Mouse (Mus musculus) cerebellum, postnatal 4 days (tissue): Measurements from ENCODE around the gene Dgkg.

ENCODE experiments used
- DNase-seq, 2 experiments: peaks; one replicate each; pipeline ENCODE4 v3.0.0; 2022; ENCODE audit warnings: low spot score in 2 of 2, mixed read lengths in 1 of 2

Gene Dgkg

GRCm38 (mm10) chr16:22499447-22499846 lies 157.6 kb downstream of the Dgkg start:
- no peak for DNase-seq

DNA sequence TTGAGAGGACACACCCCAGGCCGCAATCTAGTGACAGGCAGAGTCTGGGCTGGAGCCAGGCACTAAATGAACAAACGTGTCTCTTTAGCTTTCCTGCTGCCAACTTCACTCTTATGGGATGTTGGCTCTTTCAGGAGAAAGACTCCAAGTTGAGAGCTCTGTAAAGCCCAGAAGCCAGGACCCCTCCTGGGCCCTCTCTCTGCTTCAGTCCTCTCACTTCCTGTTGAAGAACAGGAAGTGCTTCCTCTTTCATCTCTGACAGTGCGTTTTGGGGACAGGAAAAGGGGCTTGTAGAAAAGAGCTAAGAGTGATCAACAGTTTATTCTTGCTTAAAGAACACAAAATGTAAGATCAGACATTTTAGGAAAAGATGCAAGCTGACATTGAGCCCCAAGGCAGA lies 159.0 kb downstream of the Dgkg start:
- no peak for DNase-seq

DNA sequence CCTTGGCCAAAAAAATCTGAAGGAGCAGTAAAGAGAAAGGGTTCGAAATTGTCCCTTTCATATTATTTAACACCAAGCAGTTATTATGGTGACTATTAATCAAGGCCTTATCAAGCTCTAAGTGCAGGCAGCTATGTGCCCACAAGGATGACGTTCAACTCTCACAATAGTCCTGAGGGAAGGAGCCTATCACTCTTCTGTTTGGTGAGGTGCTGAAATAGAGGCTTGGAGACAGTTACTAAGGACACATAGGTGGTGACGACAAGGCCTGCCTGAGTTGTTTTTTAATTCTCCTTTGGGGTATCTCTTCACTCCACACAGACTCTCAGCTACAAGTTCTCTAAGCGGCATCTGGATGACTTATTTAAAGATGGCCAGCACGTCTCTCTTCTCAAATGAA lies 161.8 kb downstream of the Dgkg start:
- no peak for DNase-seq

DNA sequence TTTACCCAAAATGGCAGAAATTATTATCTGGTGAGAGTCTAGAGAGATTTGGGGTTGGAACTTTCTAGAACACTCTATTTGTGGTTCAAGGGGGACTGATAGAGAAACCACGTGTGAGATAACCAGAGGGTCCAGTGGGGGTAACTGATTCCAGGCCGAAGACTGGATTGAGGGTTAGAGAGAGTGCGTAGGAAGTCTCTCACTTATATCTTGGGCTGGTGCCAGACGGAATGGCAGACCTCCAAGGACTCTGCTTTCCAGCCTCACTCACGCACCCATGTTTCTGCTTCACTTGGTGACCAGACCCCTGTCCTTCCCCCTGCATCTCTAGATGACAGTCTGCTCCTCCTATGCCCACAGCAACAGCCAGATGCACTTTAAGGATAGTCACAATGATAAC lies 162.2 kb downstream of the Dgkg start:
- peak in 1 of 2 experiments; percentile 35 for DNase-seq

- no peak for DNase-seq
These were observed 163.6 kb downstream of the Dgkg start for GRCm38 (mm10) chr16:22493396-22493795.

GRCm38 (mm10) chr16:22491446-22492166 lies 165.4 kb downstream of the Dgkg start:
- peak in 1 of 2 experiments; percentile 51 for DNase-seq

DNA sequence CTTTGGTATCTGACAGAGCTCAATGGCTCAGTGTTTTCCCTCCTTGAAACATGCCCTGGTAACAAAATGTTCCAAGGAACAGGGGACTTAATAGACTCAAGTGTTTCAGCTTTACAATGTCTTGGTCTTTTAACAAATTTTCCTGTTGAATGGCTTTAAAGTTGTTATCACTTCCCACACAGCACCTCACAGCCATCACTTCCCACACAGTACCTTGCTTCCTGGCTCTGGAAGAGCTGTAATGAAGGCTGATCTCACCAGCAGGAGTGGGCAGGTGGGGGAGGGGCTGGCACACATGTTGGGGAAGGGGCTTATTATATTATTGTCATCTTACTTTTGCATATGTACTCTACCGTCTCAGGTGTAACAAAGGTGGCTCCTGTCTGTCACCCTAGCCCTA lies 173.1 kb downstream of the Dgkg start:
- DNase-seq, result no peak

- DNase-seq, result no peak
These were observed 177.7 kb downstream of the Dgkg start for GRCm38 (mm10) chr16:22479322-22479721.

DNA sequence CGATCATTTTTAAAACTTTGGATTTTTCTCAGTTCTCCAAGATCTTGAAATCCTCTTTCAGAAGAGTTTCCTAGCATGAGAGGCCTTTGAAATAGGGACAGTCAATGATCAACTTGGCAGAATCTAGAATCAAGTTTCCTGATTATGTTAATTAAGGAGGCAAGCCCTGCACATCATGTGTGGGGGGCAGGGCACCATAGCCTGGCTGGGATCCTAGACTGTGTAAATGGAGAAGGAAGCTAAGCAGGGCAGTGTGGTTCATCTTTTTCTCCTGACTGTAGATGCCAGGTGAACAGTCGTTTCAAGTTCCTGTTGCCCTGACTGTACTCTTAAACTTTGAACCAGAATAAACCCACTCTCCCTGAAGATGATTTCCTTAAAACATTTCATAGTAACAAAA lies 185.3 kb downstream of the Dgkg start:
- no peak for DNase-seq

- no peak for DNase-seq
These were observed 187.6 kb downstream of the Dgkg start for GRCm38 (mm10) chr16:22469385-22469784.

DNA sequence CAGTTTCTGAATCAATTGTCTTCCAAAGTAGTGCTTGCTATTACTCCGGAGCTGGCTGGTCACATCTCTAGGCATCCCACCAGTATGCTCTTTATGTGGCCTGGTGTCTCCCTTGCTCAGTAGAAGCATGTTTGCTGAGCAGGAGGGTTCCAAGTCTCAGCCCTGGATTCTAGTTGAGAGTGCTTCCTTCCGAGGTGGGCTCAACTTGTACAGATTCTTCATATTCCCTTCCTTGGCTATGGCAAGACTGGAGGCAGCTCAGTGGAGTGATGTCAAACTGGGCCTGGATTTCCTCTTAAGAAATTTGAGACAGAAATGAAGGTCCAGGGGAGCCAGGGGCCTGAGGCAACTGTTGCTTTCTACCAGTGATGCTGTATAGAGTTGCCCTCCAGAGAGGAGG lies 189.9 kb downstream of the Dgkg start:
- DNase-seq, result no peak

GRCm38 (mm10) chr16:22466381-22466780 lies 190.6 kb downstream of the Dgkg start:
- DNase-seq, result no peak

GRCm38 (mm10) chr16:22462220-22462619 lies 194.8 kb downstream of the Dgkg start:
- DNase-seq, result no peak

- DNase-seq, result no peak
These were observed 195.3 kb downstream of the Dgkg start for GRCm38 (mm10) chr16:22461728-22462127.

DNA sequence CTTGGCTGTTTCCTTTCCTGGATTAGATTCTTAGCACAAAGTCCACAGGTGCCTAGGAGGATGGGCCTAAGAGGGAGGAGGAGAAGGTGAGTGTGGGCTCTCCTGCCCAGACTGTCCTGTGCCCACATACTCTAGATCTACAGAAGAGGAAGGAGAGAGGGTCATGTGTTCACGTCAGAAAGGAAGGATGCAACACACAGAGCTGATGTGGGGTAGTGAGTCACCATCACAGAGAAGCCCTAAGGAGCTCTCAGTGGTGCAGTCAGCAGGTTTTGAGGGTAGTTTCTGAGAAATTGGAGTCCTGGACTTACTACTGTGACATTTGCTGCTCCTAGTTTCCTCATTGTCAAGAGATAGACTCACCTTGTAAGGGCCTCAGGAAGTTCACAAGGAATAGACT lies 196.1 kb downstream of the Dgkg start:
- no peak for DNase-seq

GRCm38 (mm10) chr16:22452082-22452481 lies 204.9 kb downstream of the Dgkg start:
- no peak for DNase-seq

GRCm38 (mm10) chr16:22448093-22448492 lies 208.9 kb downstream of the Dgkg start:
- DNase-seq, result no peak

DNA sequence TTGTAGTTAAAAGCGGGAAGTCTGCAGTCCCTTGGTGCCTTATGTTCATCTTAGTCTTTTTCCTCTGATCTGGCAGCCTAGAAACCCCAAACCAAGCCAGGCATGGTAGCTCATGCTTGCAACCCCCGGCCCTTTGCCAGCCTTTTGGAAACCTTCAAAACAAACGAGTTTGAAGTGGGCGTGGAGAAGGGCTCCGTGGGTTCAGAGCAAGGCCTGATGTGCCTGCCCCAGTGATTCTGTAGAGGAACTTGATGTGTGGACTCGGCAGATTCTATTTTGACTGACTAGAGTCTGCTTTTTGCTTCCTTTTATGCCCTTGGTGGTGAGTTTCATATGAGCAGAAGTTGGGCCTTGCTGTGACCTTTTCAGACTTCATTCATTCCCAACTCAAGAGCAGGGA lies 212.2 kb downstream of the Dgkg start:
- no peak for DNase-seq

DNA sequence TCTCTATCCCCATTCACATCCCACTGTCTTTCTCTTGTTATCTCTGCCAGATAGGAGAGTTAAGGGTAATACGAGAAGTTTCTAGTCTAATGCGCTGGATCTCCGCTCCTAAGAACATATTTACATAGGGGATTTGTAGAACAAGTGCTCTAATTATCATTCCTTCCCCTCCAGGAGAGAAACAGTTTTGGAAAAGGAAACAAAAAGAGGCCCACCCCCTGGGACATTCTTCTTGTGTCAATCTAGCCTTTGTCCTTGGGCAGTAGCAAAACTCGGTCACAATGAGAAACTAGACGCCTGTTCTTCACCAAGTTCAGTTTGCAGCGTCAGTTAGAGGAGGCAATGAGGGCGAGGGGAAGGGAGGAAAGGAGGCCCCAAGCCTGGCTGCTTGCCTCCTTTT lies 214.8 kb downstream of the Dgkg start:
- DNase-seq, result no peak

DNA sequence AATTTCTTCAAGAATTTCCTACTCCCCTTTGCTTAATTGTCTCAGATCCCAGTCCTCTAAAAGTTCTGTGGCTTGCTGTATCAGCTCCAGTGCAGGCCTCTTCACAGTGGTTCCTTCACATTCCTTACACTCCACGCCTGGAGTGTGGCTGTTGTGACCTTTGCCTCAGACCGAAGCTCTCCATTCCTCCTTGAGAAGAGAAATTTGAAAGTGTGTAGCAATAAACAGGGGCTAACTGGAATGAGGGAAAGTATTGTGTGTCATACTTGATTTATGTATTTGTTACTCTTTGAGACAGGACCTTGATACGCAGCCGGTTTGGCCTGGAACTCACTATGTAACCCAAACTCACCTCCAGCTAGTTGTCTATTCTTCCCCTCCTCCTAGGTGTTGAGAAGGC lies 215.7 kb downstream of the Dgkg start:
- no peak for DNase-seq

- peak in 1 of 2 experiments; percentile 54 for DNase-seq
These were observed 216.8 kb downstream of the Dgkg start for GRCm38 (mm10) chr16:22440269-22440668.

DNA sequence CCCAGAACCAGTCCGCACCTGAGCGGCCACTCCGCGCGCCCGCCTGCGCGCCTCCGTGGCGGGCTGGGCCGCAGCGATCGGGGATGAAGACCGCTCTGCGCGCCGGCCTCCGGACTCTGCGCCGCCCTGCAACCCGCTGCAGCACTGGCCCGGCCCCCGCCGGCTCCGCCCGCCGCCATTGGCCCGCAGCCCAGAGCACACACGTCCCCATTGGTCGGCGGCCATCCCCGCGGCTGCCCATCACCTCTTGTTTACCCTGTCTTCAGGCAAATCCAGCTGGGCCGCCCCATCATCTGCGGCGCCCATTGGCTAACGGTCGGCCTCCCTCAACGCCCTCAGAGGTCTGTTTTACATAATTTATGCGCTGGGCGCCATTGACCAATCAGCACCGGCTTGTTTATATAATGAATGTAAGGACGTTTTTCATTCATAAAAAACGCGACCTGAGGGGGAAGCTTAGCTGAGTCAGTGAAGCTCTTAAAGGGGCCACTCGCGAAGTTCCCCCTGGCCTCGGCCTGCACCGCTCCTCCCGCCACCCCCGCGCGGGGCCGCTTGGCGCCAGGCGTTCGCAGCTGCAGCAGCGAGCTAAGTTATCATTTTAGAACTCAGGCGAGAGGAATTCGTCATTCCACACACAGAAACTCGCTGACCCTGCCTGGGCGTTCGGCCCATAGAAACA lies 217.4 kb downstream of the Dgkg start, which contains the start of gene Etv5:
Gene Etv5, minus strand, starts transcription at position 221 of the 679 bp plus-strand sequence.
- DNase-seq, result peak; percentile 96 to 99
